Mouse (Mus musculus) small intestine, adult 2 months (tissue): ENCODE results near the gene Iqgap1.

Experiments
- CTCF ChIP-seq: fragments of 200-500 bp; IDR thresholded peaks from 2 replicates; pipeline ENCODE4 v1.5.1; 2012; ENCODE audit warnings: low read depth, mild to moderate bottlenecking, control low read depth, inconsistent platforms, low read length, moderate library complexity, mixed read lengths; ENCODE audit not compliant: insufficient replicate concordance, insufficient read length; ENCODE audit errors: extremely low read depth
- POLR2A ChIP-seq: fragments of 200-500 bp; IDR thresholded peaks from 2 replicates; pipeline ENCODE4 v1.6.1; 2012; ENCODE audit warnings: low read depth, mild to moderate bottlenecking, control low read depth, inconsistent platforms, low read length, moderate library complexity

DNA sequence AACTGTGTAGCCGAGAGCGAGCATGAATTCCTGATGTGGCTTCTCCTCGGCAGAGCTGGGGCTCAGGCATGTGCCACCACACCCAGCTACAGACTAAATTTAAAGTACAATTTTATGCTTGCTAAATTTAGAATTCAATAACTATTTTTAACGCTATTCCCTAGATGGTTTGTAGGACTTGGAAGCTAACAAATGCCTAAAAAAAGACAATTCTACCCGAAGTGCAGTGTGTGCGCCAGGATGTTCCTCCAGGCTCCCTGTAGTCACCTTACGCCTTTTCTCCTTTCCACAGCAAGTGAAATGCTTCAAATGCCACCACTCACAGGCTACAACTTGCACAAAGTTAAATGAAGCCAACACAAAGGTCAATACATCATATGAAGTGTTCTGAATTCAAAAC, 78.4 kb downstream of the Iqgap1 start:
- TF ChIP-seq POLR2A: no peak
- TF ChIP-seq CTCF: no peak
